Mouse (Mus musculus): ENCODE data around the gene C87436. TPM values are rescaled to one million over a fixed set of nuclear protein-coding genes. Genes with fewer than 3 reads are reported as not detected.

Gene C87436
- total and polyA plus RNA-seq, 3 experiments: 5.2 to 8.7 (median 8.1) TPM

- TF ChIP-seq ZMIZ1 (IDR thresholded peaks at IDR 0.05; ENCODE audit: low read depth, low read length): no peak
- TF ChIP-seq POLR2A (IDR thresholded peaks at IDR 0.05; ENCODE audit: low read depth, low read length): peak; percentile 35; the same call in 1 of the 2 replicates
- no peak for TF ChIP-seq CHD1 (IDR thresholded peaks at IDR 0.05; ENCODE audit: low read depth, low read length)
- TF ChIP-seq MAFK (IDR thresholded peaks at IDR 0.05; ENCODE audit: insufficient replicate concordance, low read length): no peak
- no peak for TF ChIP-seq CTCF (conservative IDR thresholded peaks at IDR 0.05 in 1 of 2, IDR thresholded peaks at IDR 0.05 in 1 of 2; ENCODE audit: low read depth in 2 of 2, low read length in 2 of 2)
- no peak for TF ChIP-seq NRF1 (IDR thresholded peaks at IDR 0.05; ENCODE audit: low read depth, low read length)
Measured at GRCm38 (mm10) chr6:86397257-86397980, 40.8 kb upstream of the C87436 start (continued).

- TF ChIP-seq MAFK (IDR thresholded peaks at IDR 0.05; ENCODE audit: insufficient replicate concordance, low read length) (no peak), ELF1 (IDR thresholded peaks at IDR 0.05; ENCODE audit: low read depth, low read length) (no peak), ZC3H11A (IDR thresholded peaks at IDR 0.05; ENCODE audit: low read depth, low read length) (no peak), PAX5 (IDR thresholded peaks at IDR 0.05; ENCODE audit: low read length) (no peak), MEF2A (IDR thresholded peaks at IDR 0.05; ENCODE audit: borderline replicate concordance, low read depth, low read length) (no peak), BHLHE40 (IDR thresholded peaks at IDR 0.05; ENCODE audit: low read depth, low read length) (no peak), MYC (IDR thresholded peaks at IDR 0.05; ENCODE audit: low read depth, low read length) (no peak), ZKSCAN1 (IDR thresholded peaks at IDR 0.05; ENCODE audit: borderline replicate concordance, low read depth, low read length) (no peak), MAX (IDR thresholded peaks at IDR 0.05; ENCODE audit: low read length) (no peak)
- Histone ChIP-seq H3K27me3 (replicated peaks) (peaks cover 8% of the 10 kb centered on the region), H3K4me2 (ENCODE audit: insufficient read depth, low read depth, poor library complexity, severe bottlenecking) (no peak overlapping the region), H3K36me3 (replicated peaks in 1 of 2; ENCODE audit: control insufficient read depth in 1 of 2, insufficient read depth in 1 of 2, low read length in 1 of 2) (peaks cover 4 to 5% of the 10 kb centered on the region in 2 experiments), H3K27ac (ENCODE audit: insufficient read depth, low read depth) (no peak overlapping the region), H3K4me3 (replicated peaks in 1 of 3; ENCODE audit: low read depth in 2 of 3, low read length in 2 of 3, poor library complexity in 1 of 3) (no peak overlapping the region), H3K4me1 (ENCODE audit: control insufficient read depth in 1 of 2, insufficient read depth in 2 of 2) (peaks cover 3 to 25% of the 10 kb centered on the region in 2 experiments; a peak in 3 of 4 replicates), H3K9me3 (replicated peaks; ENCODE audit: low read length) (no peaks in the 10 kb centered on the region), H3K79me2 (replicated peaks; ENCODE audit: control insufficient read depth, extremely low read depth, insufficient read depth, poor library complexity, severe bottlenecking) (no peaks in the 10 kb centered on the region; the same call in 1 of the 2 replicates), H3K9ac (ENCODE audit: insufficient read depth, low read depth) (no peak overlapping the region)
- dilution Hi-C loops (cut with MboI; ENCODE audit: extremely low pct_ligation_motif_present, extremely low pct_unique_long_range_greater_than_20kb, low sequenced_read_pairs): no loop called here
- no peak for DNase-seq (ENCODE audit: extremely low read depth)
- in situ Hi-C loops (cut with MboI; ENCODE audit: low pct_ligation_motif_present, low pct_unique_long_range_greater_than_20kb, low sequenced_read_pairs): no loop called here
Measured at GRCm38 (mm10) chr6:86398986-86399385, 39.2 kb upstream of the C87436 start.

DNA sequence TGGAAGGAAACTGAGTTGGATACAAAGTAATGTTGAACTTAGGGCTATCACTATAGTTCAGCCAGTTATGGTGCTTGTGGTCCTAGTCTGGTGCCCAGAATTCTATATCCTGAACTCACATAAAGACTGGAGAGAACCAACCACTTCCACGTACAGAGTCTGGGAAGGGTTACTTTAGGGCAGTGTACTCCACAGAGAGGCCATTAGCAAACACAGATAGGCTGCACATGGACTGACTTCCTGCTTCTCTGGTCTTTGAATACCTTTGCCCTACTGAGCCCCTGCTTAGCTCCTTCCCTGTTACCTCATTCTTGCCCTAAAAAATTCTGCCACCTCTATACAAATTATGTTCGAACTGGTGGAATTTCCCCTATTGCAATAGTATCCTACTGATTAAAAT is 38.2 kb upstream of the C87436 start:
- dilution Hi-C loops (cut with MboI; ENCODE audit: extremely low pct_ligation_motif_present, extremely low pct_unique_long_range_greater_than_20kb, low sequenced_read_pairs) (no loop called here), in situ Hi-C loops (cut with MboI; ENCODE audit: low pct_ligation_motif_present, low pct_unique_long_range_greater_than_20kb, low sequenced_read_pairs) (loop anchor here (5.0 kb wide), 1 partner anchor 33 kb away; the partner anchor contains the start of gene Fam136a)
- no peaks in the 10 kb centered on the region for H3K9me3 ChIP-seq (replicated peaks; ENCODE audit: low read length)
- no peak overlapping the region for H3K4me3 ChIP-seq (replicated peaks in 1 of 3; ENCODE audit: low read depth in 2 of 3, low read length in 2 of 3, poor library complexity in 1 of 3)
- H3K4me2 ChIP-seq (ENCODE audit: insufficient read depth, low read depth, poor library complexity, severe bottlenecking): no peak overlapping the region
- peaks cover 3 to 25% of the 10 kb centered on the region in 2 experiments; a peak in 3 of 4 replicates for H3K4me1 ChIP-seq (ENCODE audit: control insufficient read depth in 1 of 2, insufficient read depth in 2 of 2)
- H3K27me3 ChIP-seq (replicated peaks): peaks cover 8% of the 10 kb centered on the region
- no peak overlapping the region for H3K9ac ChIP-seq (ENCODE audit: insufficient read depth, low read depth)
- DNase-seq (ENCODE audit: extremely low read depth): no peak
- no peaks in the 10 kb centered on the region for H3K36me3 ChIP-seq (replicated peaks in 1 of 2; ENCODE audit: control insufficient read depth in 1 of 2, insufficient read depth in 1 of 2, low read length in 1 of 2)
- H3K27ac ChIP-seq (ENCODE audit: insufficient read depth, low read depth): no peak overlapping the region
- peaks cover 3% of the 10 kb centered on the region for H3K79me2 ChIP-seq (replicated peaks; ENCODE audit: control insufficient read depth, extremely low read depth, insufficient read depth, poor library complexity, severe bottlenecking)
- TF ChIP-seq JUND (conservative IDR thresholded peaks at IDR 0.05; ENCODE audit: low read depth, low read length) (no peak), ZC3H11A (IDR thresholded peaks at IDR 0.05; ENCODE audit: low read depth, low read length) (no peak), POLR2A (IDR thresholded peaks at IDR 0.05; ENCODE audit: low read depth, low read length) (no peak), MYC (IDR thresholded peaks at IDR 0.05; ENCODE audit: low read depth, low read length) (no peak), CHD1 (IDR thresholded peaks at IDR 0.05; ENCODE audit: low read depth, low read length) (no peak), E2F4 (IDR thresholded peaks at IDR 0.05; ENCODE audit: insufficient replicate concordance, low read depth, low read length) (no peak), ZNF384 (IDR thresholded peaks at IDR 0.05; ENCODE audit: low read depth, low read length) (no peak), CTCF (conservative IDR thresholded peaks at IDR 0.05 in 1 of 2, IDR thresholded peaks at IDR 0.05 in 1 of 2; ENCODE audit: low read depth in 2 of 2, low read length in 2 of 2) (no peak), MXI1 (IDR thresholded peaks at IDR 0.05; ENCODE audit: low read depth, low read length) (no peak), IRF4 (IDR thresholded peaks at IDR 0.05; ENCODE audit: low read depth, low read length) (no peak), SIN3A (IDR thresholded peaks at IDR 0.05; ENCODE audit: low read length) (no peak), MAX (IDR thresholded peaks at IDR 0.05; ENCODE audit: low read length) (no peak), NRF1 (IDR thresholded peaks at IDR 0.05; ENCODE audit: low read depth, low read length) (no peak)
